Mouse (Mus musculus): ENCODE results near the gene Klrb1. TPM values are rescaled to one million over a fixed set of nuclear protein-coding genes. Genes with fewer than 3 reads are reported as not detected.
A peak's percentile ranks its signal among the peaks of the same experiment; 100 is the strongest.
"Not testable (repeated sequence)": the region's sequence is repeated elsewhere in the genome, so short reads cannot be mapped to it uniquely, and the experiment has no call there.

Klrb1 gene
- total RNA-seq, 2 experiments from 2014 or later = 0.90 to 1.7 TPM

DNA sequence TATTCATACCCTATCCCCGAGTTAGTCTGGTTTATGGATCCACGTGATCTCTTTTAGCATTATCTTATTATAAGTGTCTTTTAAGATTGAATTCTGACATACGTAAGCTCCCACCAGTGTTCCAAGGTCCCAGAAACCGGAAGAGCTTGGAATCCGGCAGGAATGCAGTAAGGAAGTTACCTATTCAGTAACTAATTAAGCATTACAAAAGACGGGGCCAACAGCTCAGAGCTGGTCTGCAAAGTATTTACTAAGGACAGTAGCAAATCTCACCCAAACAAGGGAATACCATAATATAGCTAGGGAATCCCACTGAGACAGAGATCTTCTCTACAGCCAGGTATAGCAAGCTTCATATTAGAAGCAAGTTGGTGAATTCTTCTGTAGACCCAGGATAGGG lies 24.1 kb upstream of the Klrb1 start:
- intact Hi-C loops (cut with DNase I); DNase-seq (ENCODE audit: extremely low spot score in 1 of 2, low spot score in 2 of 2): not testable (repeated sequence)

DNA sequence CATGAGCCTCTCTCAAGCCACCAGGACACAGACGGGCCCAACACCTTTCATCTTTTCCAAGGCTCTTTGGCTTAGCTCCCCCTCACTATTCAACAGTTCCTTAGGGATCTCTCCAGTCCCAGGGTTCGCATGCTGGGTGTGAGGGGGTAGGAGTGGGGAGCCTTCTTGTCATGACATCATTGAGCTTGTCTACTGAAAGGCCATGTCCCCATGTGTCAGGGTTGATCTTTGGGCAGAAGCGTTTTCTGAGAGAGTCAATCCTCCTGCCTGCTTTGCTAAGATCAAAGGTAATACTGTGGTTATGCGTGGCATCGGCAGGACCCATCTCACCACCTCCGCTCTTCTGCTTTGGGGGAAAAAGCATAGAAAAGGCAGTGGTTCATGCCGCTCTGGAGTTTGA lies 14.6 kb upstream of the Klrb1 start:
- no peak for DNase-seq (ENCODE audit: extremely low spot score in 1 of 2, low spot score in 2 of 2)
- intact Hi-C loops (cut with DNase I) = no loop called here

DNA sequence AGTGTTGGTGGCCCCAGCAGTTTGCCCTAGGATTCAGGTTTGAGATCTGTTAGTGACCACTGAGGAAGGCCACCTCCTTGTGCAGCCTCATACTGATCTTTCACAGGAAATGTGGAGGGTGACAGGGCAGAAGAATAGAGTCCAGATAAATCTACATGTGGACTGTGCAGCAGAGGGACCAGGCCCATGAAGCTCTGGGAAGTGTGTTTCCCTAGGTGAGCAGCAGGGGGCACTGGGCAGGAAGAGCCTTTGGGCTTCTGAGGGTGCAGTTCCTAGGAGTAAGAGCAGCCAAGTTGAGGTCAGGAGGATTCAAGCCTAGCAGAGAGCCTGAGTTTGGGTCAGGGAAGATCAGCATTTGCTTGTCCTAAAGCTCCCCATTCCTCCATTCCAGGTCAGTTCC lies 13.2 kb upstream of the Klrb1 start:
- peak in 1 of 2 experiments; percentile 29 for DNase-seq (ENCODE audit: extremely low spot score in 1 of 2, low spot score in 2 of 2)

DNA sequence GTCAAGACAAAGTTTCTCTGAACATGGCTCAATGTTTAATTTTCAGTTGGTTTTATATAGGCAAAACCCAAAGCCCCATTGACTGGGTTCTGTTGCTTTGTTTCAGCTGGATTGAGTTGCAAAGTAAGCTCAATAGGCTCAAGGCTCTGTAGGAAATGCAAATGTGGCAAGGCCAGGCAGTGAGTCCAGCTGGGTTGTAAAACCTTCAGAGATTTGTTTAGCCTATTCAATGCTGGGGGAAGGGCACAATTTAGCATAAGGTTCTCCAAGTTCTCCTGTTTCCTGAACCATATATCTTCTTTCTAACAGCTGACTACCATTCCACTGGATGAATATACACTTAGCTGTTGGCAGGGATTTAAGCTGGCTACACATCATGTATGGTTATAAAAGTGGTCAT lies 12.0 kb upstream of the Klrb1 start:
- intact Hi-C loops (cut with DNase I) = no loop called here
- no peak for DNase-seq (ENCODE audit: extremely low spot score in 1 of 2, low spot score in 2 of 2)

More for the DNA sequence above, 13.2 kb upstream of the Klrb1 start:
- intact Hi-C loops (cut with DNase I) = no loop called here

DNA sequence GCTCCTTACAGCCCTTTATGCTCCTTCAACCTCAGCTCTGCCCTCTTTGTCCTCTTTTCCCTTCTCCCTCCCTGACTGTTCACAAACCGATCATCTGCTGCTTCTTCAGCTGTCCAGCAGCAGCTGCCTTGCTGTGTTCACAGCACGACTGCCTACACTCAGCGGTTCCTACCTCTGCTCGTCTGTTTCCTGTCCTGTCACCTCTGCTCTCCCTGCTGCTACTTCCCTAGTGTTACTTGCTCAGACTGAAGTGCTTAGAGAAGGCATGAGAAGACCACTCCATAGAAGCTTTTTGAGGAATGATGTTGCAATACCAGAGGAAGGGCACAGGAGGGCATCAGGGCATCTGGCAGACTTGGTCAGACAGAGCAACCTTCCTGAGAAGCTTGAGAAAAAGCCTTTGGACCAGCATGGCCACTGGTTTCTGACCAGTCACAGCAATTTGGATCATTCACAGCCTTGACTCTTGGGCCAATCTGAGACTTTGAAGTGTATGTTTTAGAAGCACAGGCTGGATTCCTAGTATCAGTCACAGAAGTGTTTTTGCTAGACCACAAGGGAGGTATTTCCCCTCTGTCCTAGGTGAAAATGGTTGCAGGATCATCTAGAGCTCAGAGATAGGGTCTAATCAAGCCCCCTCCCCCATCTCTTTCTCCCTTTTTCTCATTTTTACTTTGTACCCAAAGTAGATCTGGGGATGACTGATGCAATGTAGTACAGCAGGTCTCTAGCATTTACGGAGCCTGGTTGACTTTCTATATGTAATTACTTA lies 11.2 kb upstream of the Klrb1 start:
- intact Hi-C loops (cut with DNase I) = no loop called here
- DNase-seq (ENCODE audit: extremely low spot score in 1 of 2, low spot score in 2 of 2) = no peak

DNA sequence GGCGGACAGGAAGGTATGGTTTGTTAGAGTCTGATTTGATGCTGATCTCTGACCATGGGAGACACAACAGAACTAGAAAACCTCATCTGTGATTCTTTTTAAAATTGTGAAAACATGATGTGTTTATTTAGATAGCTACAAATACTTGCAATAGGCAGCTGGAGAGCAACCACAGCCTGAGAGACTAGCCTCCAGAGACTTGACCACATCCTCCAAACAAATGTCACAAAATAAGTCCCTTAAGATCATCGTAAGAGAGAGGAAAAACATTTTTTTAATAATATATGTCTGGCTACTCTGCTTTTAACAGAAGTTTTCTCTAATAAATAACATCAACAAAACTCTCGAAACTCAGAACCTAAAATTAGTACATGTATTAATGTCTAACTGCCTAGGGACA lies 9.2 kb upstream of the Klrb1 start:
- intact Hi-C loops (cut with DNase I) = no loop called here
- no peak for DNase-seq (ENCODE audit: extremely low spot score in 1 of 2, low spot score in 2 of 2)

DNA sequence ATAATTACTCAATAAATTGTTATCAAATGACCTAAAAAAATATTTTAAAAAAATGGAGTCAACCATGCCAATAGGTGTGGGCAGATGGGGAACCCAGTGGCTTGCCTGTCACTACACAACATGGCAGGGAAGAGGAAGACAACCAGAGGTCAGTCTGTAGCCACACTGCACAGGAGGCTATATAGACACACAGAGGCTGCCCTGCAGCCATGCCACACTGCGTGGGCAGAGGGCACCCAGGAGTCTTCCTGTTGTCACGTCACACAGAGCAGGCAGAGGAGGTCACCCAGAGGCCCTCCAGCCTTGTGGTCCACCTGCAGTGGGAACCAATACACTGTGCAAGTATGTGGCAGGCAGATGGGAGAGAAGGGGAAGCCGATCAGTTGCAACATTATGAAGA lies 21.2 kb downstream of the Klrb1 start:
- intact Hi-C loops (cut with DNase I) = no loop called here
- DNase-seq (ENCODE audit: extremely low spot score in 1 of 2, low spot score in 2 of 2) = no peak

DNA sequence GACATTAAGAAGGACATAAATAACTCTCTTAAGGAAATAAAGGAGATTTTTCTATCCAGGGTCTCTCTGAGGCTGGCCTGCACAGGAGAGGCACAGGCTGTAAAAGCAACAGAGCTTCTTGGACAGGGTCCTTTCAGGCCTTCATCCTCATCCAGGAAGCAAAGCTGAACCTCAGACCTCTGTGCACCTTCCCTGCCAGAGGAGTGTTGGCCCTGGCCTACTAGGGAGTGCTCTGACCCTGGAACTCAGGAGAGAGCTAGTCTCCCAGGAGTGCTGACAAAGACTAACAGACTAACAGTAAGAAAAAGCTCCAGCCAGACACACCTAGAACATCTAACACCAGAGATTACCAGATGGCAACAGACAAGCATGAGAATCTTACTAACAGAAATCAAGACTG lies 43.3 kb downstream of the Klrb1 start:
- DNase-seq (ENCODE audit: extremely low spot score in 1 of 2, low spot score in 2 of 2) = no peak
- intact Hi-C loops (cut with DNase I) = no loop called here

DNA sequence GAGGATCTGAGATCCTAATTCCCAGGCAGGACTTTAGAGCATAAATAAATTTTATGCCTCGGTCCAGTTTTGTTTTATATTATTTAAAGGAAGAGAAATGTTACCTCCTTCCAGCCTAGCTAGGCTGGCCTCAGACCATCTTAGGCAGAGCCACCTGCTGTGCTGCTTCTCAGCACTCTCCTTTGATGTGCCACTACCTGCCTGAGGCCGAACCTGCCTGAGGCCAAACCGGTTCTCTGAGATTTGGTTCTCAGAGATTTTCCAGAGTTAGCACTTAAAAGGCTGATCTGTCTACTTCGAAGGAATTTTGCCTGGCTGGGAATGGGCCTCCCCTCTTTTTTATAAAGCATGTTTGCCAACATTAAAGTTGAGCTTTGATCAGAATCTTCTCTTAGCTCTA lies 52.9 kb downstream of the Klrb1 start:
- intact Hi-C loops (cut with DNase I) = no loop called here
- DNase-seq (ENCODE audit: extremely low spot score in 1 of 2, low spot score in 2 of 2) = no peak

DNA sequence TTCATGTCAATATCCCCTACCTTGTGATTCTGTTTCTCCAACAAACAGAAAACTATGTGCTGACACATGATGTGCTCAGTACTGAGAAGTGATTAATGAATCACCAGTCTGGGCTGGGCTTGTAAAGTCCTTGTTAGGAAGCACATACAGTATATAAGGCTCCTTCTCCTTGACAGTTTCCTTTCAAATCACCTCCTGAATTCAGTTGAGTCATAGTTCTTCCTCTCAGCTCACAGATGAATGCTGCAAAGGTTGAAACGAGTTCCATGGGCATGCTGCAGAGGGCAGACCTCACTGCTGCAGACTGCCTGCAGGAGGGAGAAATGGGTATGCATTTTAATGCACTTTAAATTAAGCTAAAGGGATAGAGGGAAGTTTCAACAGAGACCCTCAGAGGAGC lies 60.7 kb downstream of the Klrb1 start, which contains the start of gene Clec2h:
Gene Clec2h (plus strand): TSS at position 180 of the 400 bp plus-strand sequence.
- DNase-seq (ENCODE audit: extremely low spot score in 1 of 2, low spot score in 2 of 2) = peak in 1 of 2 experiments; percentile 20

DNA sequence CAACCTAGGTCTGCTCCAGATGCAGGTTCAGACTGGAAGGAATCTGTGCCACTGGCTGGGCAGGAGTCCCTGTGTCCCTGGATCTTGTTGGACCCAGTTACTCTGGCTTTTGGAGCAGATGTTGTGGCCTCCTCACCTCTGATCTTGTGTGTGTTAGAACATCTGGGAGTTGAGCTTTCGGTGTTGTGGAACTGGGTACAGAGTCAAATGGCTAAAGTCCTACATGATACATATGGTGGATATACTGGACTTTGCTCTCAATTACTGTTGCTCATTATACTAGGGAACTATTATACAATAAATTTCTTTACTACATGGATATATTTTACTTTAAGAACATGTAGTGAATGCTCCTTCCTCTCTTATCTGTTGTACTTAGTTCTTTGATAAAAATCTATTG lies 61.6 kb downstream of the Klrb1 start:
- intact Hi-C loops (cut with DNase I) = no loop called here

More for the DNA sequence above, 60.7 kb downstream of the Klrb1 start, which contains the start of gene Clec2h:
- intact Hi-C loops (cut with DNase I) = no loop called here

More for the DNA sequence above, 61.6 kb downstream of the Klrb1 start:
- no peak for DNase-seq (ENCODE audit: extremely low spot score in 1 of 2, low spot score in 2 of 2)

Other genes starting within 250 kb of the Klrb1 start
- under 1 TPM; 0.15 to 0.73 TPM for gene Pzp, start 196.3 kb downstream of the Klrb1 start, total RNA-seq (2021)
- gene A2ml1, start 141.5 kb downstream of the Klrb1 start, total RNA-seq (2021) = 10 to 100 TPM; 16.1 to 17.9 TPM
- gene Klrb1a, start 99.5 kb downstream of the Klrb1 start, total RNA-seq (2021) = not detected
- under 1 TPM in 1 of 2 experiments, not detected in 1; 0.19 TPM for gene Clec2h, start 60.7 kb downstream of the Klrb1 start, total RNA-seq (2021)
- gene Klrb1c, start 66.2 kb upstream of the Klrb1 start, total RNA-seq (2021) = not detected
- gene Gm44511, start 103.3 kb upstream of the Klrb1 start, total RNA-seq (2021) = not detected
- not detected for gene Klrb1b, start 103.3 kb upstream of the Klrb1 start, total RNA-seq (2021)
- not detected for gene Clec2i, start 164.5 kb upstream of the Klrb1 start, total RNA-seq (2021)
- gene BC035044, start 168.1 kb upstream of the Klrb1 start, total RNA-seq (2021) = 1 to 10 TPM; 1.5 to 1.7 TPM
- not detected for gene Clec2g, start 211.3 kb upstream of the Klrb1 start, total RNA-seq (2021)

Data from left cerebral cortex, postnatal 10 days (tissue).